Comparison of ENCODE assay signal across 8 mouse cellular contexts in genomic region chr10:75772795-75773664, GRCm38 (mm10). TPM values are rescaled to one million over a fixed set of nuclear protein-coding genes. Genes with fewer than 3 reads are reported as not detected.
DNase-seq lines count a peak whose midpoint lies in the region; ATAC-seq and TF ChIP-seq lines count a peak whose summit lies in the region.

TSS of gene Ddt (minus strand) at chr10:75773414.

- H3K9ac ChIP-seq in hindbrain, embryonic 13.5 days = peak within 1 kb of the TSS; percentile 77

- under 1% methylated on average over 47 of the region's 47 CpGs for WGBS in hindbrain, embryonic 13.5 days

- DNase-seq in Patski (ENCODE audit: low read depth, low spot score) = no peak
- peak; percentile 90 to 93 for DNase-seq in cerebellum, postnatal 14 days
- DNase-seq in frontal cortex, postnatal 14 days (ENCODE audit: low spot score in 2 of 2) = peak; percentile 65 to 72
- DNase-seq in layer of hippocampus, postnatal 36 days = peak; percentile 71 to 77
- DNase-seq in lung, postnatal 36 days = peak; percentile 95
- peak; percentile 83 for DNase-seq in retina, postnatal 7 days (ENCODE audit: low read depth, low spot score)
- peak; percentile 66 for DNase-seq in urinary bladder, adult 2 months (ENCODE audit: low spot score)

- H3K36me3 ChIP-seq in hindbrain, embryonic 13.5 days = no peaks in the 10 kb centered on the region

- H3K27ac ChIP-seq in hindbrain, embryonic 13.5 days = no peak within 1 kb of the TSS; the same call in 1 of the 2 replicates

- H3K4me1 ChIP-seq in hindbrain, embryonic 13.5 days (replicated peaks) = peaks cover 16% of the 10 kb centered on the region

- peak within 1 kb of the TSS; percentile 98 for H3K4me2 ChIP-seq in hindbrain, embryonic 13.5 days

- POLR2A ChIA-PET in Patski (lab: Charles Lee) = interaction anchor here (1.1 kb wide), 1 partner anchor 63 kb away, joined by 3 read pairs; no protein-coding TSS in a partner anchor

- H3K4me3 ChIP-seq in hindbrain, embryonic 13.5 days = peak within 1 kb of the TSS; percentile 57

- TF ChIP-seq CTCF in Patski (IDR thresholded peaks at IDR 0.05) = no peak

- no peaks in the 10 kb centered on the region for H3K27me3 ChIP-seq in Patski
- peaks cover 20% of the 10 kb centered on the region for H3K27me3 ChIP-seq in hindbrain, embryonic 13.5 days

- no peaks in the 10 kb centered on the region for H3K9me3 ChIP-seq in hindbrain, embryonic 13.5 days

- in situ Hi-C loops in Patski (cut with MboI; ENCODE audit: low pct_unique_long_range_greater_than_20kb) = loop anchor here (10.0 kb wide), 1 partner anchor 52 kb away; the partner anchor contains the start of gene Gstt4

- peak; percentile 88 for ATAC-seq in Patski
- ATAC-seq in hindbrain, embryonic 13.5 days (ENCODE audit: low FRiP score) = peak; percentile 97

- CTCF ChIA-PET in Patski (lab: Charles Lee) = interaction anchor here (1.1 to 1.2 kb wide), 2 partner anchors 55 to 59 kb away, joined by 4 to 6 read pairs; no protein-coding TSS in a partner anchor

RNA-seq across cellular contexts. Expression of gene Ddt, which starts in this region (rescaled TPM):
- 128 TPM for polyA plus RNA-seq in Patski (2021)
- polyA plus RNA-seq in hindbrain, embryonic 13.5 days (2015; fragmentation: Nextera tagmentation; extraction: Ambion mirVana) = 86.6 and 96.6 TPM in 2 replicates
- 10 to 100 TPM; 44.0 to 48.5 TPM for total RNA-seq in layer of hippocampus, postnatal 36 days (2021)
- 54.4 and 60.6 TPM in 2 replicates for polyA plus RNA-seq in urinary bladder, adult 2 months (2012; rRNA removed)
